Mouse (Mus musculus) right cerebral cortex, postnatal 4 days (tissue): Measurements from ENCODE around the gene Osbp2.

Experiments
- DNase-seq: peaks from one replicate; pipeline ENCODE4 v3.0.0-alpha.2; 2022

Gene Osbp2

DNA sequence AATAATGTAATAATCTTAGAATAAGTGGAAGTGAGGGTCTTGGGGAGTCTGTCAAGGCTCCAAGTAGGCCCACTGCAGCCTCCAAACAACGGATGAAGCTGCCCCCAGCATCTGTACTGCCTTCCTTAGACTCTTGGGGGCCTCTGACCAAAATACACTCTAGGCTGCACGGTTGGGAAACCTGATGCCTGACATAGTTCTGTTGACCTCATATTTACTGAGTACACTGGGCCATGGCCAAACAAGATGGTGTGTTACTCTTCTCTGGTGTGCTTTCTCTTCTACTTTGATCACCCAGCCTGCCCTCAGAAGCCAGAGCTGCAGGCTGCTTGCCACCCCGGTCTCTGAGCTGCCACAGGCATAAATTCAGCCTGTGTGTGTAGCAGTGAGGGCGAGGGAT lies 108.4 kb downstream of the Osbp2 start:
- no peak for DNase-seq

DNA sequence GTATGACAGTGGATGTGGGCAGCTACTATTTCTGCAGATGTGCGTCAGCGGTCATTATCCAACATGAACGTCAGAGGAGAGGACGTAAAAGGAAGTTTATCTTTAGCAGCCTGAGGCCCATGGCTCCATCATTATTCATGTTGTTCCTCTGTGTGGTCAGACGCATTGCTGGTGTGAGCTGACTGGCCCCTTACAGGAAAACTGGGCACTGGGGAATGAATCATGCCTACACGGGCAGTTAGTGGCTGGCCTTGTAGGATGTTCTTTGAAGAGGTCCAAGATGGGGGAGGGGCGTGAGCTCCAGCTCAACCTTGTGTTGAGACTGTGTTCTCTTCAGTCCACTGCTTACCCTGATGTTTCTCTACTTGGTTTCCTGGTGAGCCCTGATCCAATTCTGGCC lies 109.0 kb downstream of the Osbp2 start:
- no peak for DNase-seq

DNA sequence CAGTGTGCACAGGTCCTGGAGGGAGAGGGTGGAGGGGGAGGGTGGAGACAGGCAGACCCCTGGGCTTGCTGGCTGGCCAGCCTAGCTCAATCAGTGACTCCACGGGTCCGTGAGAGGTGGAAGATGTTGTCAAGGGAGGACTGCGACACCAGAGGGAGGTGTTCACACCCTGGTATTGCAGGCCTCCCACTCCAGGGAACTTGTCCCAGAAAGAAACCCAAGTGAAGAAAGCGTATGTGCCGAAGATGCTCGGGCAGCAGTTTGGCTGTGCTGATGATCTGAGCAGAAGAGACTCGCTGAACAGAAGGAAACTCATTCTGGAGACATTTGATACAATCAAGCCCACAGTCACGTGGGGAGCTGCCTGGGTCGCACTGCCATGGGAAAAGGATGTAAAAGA lies 109.8 kb downstream of the Osbp2 start:
- DNase-seq: no peak

- no peak for DNase-seq
These were observed 110.9 kb downstream of the Osbp2 start for GRCm38 (mm10) chr11:3752766-3753165.

GRCm38 (mm10) chr11:3749831-3750230 lies 113.9 kb downstream of the Osbp2 start:
- no peak for DNase-seq

DNA sequence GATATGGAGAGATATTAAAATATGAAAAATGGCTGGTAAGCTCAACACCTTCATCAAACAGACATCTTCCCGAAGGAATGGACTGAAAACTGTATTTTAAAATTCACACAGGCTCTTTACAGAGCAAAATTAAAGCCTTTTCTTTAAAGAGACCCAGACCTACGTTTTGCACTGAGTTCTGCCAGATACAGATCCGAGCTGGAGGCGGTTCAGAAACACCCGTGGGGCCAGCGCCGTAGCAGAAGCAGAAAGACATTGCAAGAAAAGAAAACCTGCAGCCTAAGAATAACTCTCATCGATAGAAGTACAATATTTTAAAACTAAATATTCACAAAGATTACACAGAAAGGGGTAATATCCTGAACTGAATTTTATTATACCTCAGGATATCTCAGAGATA lies 121.3 kb downstream of the Osbp2 start:
- no peak for DNase-seq

DNA sequence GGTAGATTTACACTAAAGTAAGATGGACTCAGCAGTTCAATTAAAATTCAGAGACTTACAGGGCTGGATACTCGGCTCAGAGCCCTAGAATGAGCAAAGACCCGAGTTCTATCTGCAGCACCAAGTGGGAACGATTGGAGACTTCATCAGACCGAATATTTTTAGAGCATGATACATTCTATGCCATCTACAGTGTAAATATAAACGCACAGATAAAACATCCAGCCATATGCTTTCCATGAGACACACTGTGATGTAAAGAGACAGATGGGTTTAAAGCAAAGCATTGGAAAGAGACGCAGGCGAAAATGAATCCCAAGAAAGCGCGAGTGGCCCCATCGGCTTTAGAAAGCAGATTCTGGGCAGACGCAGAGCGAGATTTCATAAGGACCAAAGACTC lies 122.5 kb downstream of the Osbp2 start:
- DNase-seq: no peak

- DNase-seq: no peak
These were observed 124.9 kb downstream of the Osbp2 start for GRCm38 (mm10) chr11:3738778-3739177.

DNA sequence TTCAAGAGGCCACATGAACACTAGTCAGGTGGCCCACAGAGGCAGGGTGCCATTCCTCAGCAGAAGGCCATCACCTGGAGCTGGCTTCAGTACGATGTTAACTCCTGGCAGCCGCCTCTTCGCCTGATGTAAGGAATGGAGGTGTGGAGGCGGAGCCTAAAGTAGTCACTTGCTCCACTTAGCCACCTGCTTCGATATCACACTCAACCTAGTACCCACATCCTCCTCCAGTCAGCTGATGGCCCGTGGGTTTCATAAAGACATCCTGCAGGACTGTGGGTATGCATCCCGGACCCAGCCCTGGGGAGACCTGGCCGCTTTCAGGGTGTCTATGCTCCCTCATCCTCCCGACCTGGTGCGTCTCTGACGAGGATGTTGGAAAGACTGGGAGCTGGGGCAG lies 128.0 kb downstream of the Osbp2 start:
- no peak for DNase-seq

DNA sequence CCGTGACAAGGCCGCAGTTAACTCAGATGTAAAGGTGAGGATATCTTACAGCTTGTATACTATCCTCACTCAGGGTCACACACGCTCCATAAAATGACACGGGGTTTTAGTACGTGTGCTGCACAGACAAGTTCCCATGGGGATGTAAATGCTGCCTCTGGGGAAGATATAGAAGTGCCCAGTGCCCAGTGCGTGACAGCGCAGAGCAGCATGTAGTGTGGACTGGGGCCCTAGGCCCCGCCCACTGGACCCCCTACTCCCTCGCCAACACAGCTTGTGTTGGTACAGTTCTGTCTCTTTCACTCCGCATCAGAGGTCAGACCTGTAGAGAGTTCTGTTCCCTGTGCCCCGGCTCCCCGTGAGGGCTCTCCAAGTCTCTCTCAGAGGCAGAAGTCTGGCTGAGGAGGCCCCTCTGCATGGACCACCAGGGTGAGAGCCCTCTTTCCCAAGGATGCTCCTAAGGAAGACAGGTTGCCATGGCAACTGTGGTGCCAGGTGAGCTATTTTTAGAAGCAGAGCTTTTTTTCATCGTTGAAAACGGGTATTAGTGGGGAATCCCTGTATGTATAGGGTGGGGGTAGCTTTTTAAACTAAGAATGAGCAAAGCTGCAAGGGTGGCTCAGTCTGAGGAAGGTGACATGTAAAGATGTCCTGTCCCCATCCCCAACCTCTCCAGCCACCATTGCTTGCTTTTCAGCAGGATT lies 129.6 kb downstream of the Osbp2 start:
- DNase-seq: no peak

DNA sequence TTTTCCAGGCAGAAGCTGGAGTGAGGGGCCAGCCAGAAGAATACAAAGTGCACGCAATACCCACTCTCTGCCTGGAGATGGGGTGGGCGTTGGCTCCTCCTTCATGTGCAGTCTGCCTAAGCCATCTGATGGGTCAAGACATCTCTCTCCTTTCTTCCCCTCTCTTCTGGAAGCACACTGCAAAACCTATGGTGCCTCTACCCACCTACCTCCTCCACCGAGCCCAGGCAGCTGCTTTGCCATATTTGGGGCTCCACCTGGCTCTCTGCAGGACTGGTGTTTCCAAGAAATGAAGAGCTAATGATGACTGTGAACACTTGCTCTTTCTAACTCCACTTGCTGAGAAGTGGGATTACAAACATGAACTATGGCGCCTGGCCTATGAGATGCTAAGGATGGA lies 132.2 kb downstream of the Osbp2 start:
- DNase-seq: no peak

GRCm38 (mm10) chr11:3727438-3728105 lies 136.1 kb downstream of the Osbp2 start:
- DNase-seq: no peak

DNA sequence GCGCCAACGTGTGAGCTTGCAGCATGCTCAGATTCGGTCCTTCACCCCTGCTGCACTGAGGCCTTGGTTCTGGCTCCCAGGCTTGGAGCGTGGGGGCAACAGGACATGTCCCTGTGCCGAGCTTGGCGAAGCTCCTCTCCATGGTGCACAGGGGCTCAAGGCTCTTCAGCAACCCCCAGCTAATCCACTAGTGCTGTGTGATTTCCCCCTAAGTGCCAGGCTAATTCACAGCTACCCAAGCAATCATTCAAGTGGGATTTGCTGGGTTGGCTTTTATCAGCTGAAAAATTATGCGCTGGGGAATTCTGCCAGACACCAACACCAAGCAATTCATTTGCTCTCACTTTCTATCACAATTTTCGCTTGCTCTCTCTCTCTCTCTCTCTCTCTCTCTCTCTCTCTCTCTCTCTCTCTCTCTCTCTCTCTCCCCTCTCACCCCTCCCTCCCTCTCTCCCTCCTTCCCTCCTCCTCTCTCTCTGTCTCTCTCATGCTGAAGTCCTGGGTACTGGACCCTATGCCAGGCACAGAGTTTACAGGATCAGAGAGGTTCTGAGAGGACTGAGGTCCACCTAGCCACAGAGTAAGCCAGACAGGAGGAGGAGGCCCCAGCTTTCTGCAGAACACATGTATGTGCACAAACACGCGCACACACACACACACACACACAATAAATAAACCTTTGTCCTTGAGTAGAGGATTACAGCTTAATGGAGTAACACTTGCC lies 138.2 kb downstream of the Osbp2 start:
- no peak for DNase-seq

- DNase-seq: no peak
These were observed 139.0 kb downstream of the Osbp2 start for GRCm38 (mm10) chr11:3724726-3725125.

- DNase-seq: no peak
These were observed 139.8 kb downstream of the Osbp2 start for GRCm38 (mm10) chr11:3723910-3724309.

GRCm38 (mm10) chr11:3722861-3723260 lies 140.8 kb downstream of the Osbp2 start:
- DNase-seq: no peak

- no peak for DNase-seq
These were observed 141.7 kb downstream of the Osbp2 start for GRCm38 (mm10) chr11:3722036-3722435.

DNA sequence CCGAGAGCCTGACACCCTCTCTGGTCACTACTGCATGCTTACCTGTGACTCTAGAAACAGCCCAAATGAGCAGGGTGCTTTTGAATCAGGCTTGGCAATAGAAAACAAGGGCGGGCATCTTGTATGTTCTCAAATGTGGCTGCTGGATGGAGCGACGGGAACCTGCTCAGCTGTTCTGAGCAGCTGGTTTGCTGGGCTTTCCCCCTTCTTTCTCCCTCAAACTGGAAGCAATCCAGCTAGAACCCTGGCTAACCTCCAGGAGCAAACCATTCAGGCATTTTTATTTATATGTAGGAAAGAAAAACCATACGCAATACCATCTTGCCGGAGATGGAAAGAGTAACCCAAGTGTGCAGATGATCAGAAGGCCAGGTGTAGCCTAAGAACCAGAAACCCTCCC lies 147.0 kb downstream of the Osbp2 start:
- peak; percentile 57 for DNase-seq

DNA sequence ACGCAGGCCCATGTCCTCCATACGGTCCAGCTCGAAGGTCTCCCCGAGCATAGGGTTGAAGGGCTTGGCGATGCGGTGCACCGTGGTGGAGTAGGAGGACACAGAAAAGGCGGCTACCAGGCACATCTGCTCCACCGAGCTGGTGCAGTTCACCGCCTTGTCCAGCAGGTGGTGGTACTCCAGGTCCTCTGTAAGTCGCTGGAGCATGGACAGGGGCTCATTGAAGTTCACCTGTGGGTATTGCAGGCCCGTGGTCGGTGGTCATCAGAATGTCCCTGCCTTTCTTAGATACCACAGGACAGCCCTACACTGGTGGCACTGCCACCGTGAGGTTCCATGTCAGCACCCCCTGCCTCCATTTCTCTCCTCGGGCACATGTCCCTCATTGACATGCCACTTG lies 149.2 kb downstream of the Osbp2 start:
- DNase-seq: peak; percentile 72

DNA sequence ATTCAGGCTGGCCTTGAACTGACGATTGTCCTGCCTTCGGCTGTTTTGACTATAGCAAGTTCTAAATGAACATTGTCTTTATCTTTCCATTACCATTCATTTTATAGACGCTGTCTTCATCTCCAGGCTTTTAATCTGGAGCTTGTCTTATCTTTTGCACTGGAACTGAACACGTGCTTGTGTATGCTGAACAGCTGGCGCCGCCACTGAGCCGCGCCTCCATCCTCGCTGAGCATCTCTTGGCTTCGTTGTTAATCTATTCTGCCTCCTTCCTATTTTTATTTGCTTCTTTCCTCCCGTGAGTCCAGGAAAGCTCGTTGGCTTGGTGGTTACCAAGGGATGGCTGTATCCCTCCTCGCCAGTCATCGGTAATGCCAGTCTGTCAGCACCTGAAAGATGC lies 153.5 kb downstream of the Osbp2 start:
- DNase-seq: no peak

DNA sequence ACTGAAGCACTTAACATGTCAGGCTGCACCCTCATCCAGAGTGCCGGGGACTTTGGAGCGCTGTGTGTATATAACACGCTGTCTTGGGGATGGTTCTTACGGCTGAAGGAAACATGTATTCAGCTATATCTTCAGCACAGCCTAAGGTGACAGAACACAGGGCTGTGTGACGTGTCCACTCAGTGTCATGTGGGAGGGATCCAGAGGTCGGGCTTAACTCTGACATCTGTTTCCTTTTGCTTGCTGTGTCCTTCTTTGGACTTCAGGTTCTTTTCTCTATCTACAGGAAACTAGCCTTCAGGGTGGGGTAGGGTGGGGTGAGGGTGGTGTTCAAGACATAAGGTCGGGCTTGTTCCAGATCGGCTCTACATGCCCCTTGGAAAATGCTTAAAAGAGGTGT lies 156.6 kb downstream of the Osbp2 start:
- no peak for DNase-seq

DNA sequence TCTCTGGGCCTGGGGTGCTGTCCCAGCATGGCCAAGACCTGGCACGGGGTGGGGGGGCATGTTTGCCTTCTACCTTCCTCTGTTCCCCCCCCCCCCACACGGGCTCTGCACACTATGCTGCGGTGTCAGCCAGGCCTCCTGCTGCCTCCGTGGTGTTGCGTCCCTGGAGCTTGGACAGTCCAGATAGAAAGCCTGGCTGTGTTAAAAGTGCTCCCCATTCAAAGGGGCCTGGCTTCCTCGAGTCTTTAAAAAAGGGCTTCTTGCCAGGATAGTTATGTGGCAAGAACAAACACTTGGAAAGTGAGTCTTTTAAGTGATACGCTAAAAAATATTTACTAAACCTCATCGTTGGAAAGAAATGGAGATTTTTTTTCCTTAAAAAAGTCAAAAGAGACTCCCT lies 159.3 kb downstream of the Osbp2 start:
- DNase-seq: no peak

DNA sequence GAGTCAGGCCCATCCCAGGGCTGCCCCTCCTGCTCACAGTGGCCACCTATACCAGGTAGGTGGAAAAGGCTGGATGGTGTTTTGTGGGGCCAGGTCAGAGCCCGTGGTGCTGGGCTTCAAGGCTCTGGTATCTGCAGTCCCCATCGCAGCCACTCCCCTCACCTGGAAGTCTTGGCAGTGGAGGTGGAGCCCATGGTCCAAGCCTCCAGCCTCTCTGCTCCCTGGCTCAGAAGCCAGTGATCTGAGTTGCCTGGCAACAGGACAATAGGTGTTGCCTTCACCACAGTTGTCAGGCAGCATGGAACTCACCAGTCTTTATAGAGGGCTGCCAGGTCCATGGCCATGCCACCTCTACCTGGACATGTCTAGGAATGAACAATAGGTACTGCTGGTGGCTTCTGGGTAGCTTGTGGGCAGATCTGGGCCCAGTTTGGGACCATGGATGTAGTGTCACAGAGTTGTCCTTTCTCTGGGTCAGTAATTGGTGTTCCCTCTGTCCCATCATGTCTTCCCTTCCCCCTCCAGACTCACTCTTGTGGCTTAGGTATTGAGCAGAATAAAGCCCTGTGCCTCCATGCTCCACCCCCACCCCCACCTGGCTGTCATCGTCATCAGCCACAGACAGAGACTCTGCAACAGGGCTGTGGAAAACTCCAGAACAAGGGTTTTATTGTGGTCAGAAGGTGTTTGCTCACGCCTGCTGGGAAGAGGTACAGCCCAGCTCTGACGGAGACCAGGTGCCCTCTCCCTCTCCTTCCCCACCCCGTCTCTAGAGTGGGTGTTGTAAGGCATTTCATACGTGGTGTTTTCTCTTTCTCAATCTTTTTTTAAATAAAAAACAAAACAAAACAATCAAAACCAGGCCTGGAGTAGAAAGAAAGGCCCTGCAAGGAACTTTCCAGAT lies 160.4 kb downstream of the Osbp2 start:
- no peak for DNase-seq
